Mouse (Mus musculus) ES-Bruce4 (cell line): ENCODE results near the gene Tpt1.

Experiments used
- CTCF ChIP-seq: IDR thresholded peaks from one replicate; pipeline ENCODE4 v1.8.1; 2011; ENCODE audit warnings: low read depth, low read length
- POLR2A ChIP-seq: IDR thresholded peaks from one replicate; pipeline ENCODE4 v1.8.1; 2011; ENCODE audit warnings: low read length; ENCODE audit not compliant: insufficient read depth

DNA sequence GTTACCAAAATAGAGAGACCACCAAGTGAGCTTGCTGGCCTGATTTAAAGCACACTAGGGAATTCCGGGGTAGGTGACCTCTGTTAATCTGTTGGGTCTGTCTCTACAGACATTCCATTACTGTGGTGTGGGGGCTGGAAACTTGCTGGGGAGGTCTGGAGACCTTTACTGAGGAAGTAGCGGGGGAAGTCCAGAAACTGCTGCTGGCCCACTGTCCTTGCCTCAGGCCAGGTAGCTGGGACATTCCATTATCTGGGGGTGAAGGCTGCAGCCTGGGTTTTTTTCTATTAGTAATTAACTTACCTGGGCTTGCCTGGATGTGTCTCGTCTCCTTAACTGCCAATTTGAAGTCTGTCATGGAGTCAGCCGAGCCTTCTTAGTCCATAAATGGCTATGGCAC, 37.0 kb downstream of the Tpt1 start:
- TF ChIP-seq POLR2A (no peak), CTCF (no peak)
